Mouse (Mus musculus): ENCODE data around the gene Dlx5. TPM values are rescaled to one million over a fixed set of nuclear protein-coding genes. Genes with fewer than 3 reads are reported as not detected.

Gene Dlx5
- total and polyA plus RNA-seq, 3 experiments = not detected

GRCm38 (mm10) chr6:6877981-6878840 is 3.7 kb downstream of the Dlx5 start:
- DNase-seq (ENCODE audit: low read depth, low spot score) = no peak
- H3K27ac ChIP-seq (ENCODE audit: control insufficient read depth, low read depth, low read length) = no peak overlapping the region
- no peaks in the 10 kb centered on the region for H3K27me3 ChIP-seq (ENCODE audit: control insufficient read depth in 1 of 2, insufficient read depth in 2 of 2, low read length in 2 of 2)
- no peaks in the 10 kb centered on the region for H3K9me3 ChIP-seq (replicated peaks; ENCODE audit: insufficient read depth, low read length)
- H3K36me3 ChIP-seq (ENCODE audit: control insufficient read depth in 1 of 2, insufficient read depth in 2 of 2, low read length in 2 of 2) = no peaks in the 10 kb centered on the region
- no peak for TF ChIP-seq ZKSCAN1 (IDR thresholded peaks at IDR 0.05; ENCODE audit: low read depth, low read length)
- no peak for TF ChIP-seq RCOR1 (IDR thresholded peaks at IDR 0.05; ENCODE audit: low read depth, low read length)
- TF ChIP-seq UBTF (IDR thresholded peaks at IDR 0.05; ENCODE audit: borderline replicate concordance, insufficient read depth, low read depth, low read length) = no peak
- TF ChIP-seq SMC3 (IDR thresholded peaks at IDR 0.05; ENCODE audit: low read depth, low read length) = no peak
- no peak for TF ChIP-seq POLR2AphosphoS2 (IDR thresholded peaks at IDR 0.05; ENCODE audit: low read length)
- no peak for TF ChIP-seq NRF1 (IDR thresholded peaks at IDR 0.05; ENCODE audit: insufficient read depth, low read depth, low read length, poor library complexity, severe bottlenecking)
- no peak for TF ChIP-seq ZMIZ1 (IDR thresholded peaks at IDR 0.05; ENCODE audit: low read depth, low read length)
- TF ChIP-seq MYB (IDR thresholded peaks at IDR 0.05; ENCODE audit: low read depth, low read length) = no peak
- TF ChIP-seq MYC (IDR thresholded peaks at IDR 0.05; ENCODE audit: low read depth, low read length) = no peak
- no peak for TF ChIP-seq USF1 (IDR thresholded peaks at IDR 0.05; ENCODE audit: low read depth, low read length)
- no peak for TF ChIP-seq MAX (IDR thresholded peaks at IDR 0.05; ENCODE audit: low read length)
- TF ChIP-seq CTCF (IDR thresholded peaks at IDR 0.05 in 2 of 3, conservative IDR thresholded peaks at IDR 0.05 in 1 of 3; ENCODE audit: control insufficient read depth in 1 of 3, insufficient read depth in 1 of 3, low read depth in 2 of 3, low read length in 3 of 3, poor library complexity in 1 of 3, severe bottlenecking in 1 of 3) = no peak
- no peak for TF ChIP-seq RAD21 (IDR thresholded peaks at IDR 0.05; ENCODE audit: low read depth, low read length)
- H3K9ac ChIP-seq (ENCODE audit: control insufficient read depth, low read depth, low read length, poor library complexity, severe bottlenecking) = no peak overlapping the region
- no peaks in the 10 kb centered on the region for H3K79me2 ChIP-seq (ENCODE audit: control insufficient read depth, insufficient read depth, low read length, poor library complexity)
- no peaks in the 10 kb centered on the region for H3K4me1 ChIP-seq (ENCODE audit: control insufficient read depth in 1 of 2, insufficient read depth in 2 of 2, low read length in 2 of 2)
- no peak overlapping the region for H3K4me3 ChIP-seq (ENCODE audit: control insufficient read depth in 1 of 2, insufficient read depth in 1 of 2, low read depth in 2 of 2, low read length in 2 of 2)

- H3K4me1 ChIP-seq (ENCODE audit: control insufficient read depth in 1 of 2, insufficient read depth in 2 of 2, low read length in 2 of 2) = no peaks in the 10 kb centered on the region
- DNase-seq (ENCODE audit: low read depth, low spot score) = no peak
Measured at GRCm38 (mm10) chr6:6877346-6877910, 4.5 kb downstream of the Dlx5 start.

More at GRCm38 (mm10) chr6:6877346-6877910, 4.5 kb downstream of the Dlx5 start:
- H3K9me3 ChIP-seq (replicated peaks; ENCODE audit: insufficient read depth, low read length) = no peaks in the 10 kb centered on the region
- H3K36me3 ChIP-seq (ENCODE audit: control insufficient read depth in 1 of 2, insufficient read depth in 2 of 2, low read length in 2 of 2) = no peaks in the 10 kb centered on the region
- H3K27ac ChIP-seq (ENCODE audit: control insufficient read depth, low read depth, low read length) = no peak overlapping the region
- no peak overlapping the region for H3K9ac ChIP-seq (ENCODE audit: control insufficient read depth, low read depth, low read length, poor library complexity, severe bottlenecking)
- no peaks in the 10 kb centered on the region for H3K79me2 ChIP-seq (ENCODE audit: control insufficient read depth, insufficient read depth, low read length, poor library complexity)
- no peaks in the 10 kb centered on the region for H3K27me3 ChIP-seq (ENCODE audit: control insufficient read depth in 1 of 2, insufficient read depth in 2 of 2, low read length in 2 of 2)
- no peak overlapping the region for H3K4me3 ChIP-seq (ENCODE audit: control insufficient read depth in 1 of 2, insufficient read depth in 1 of 2, low read depth in 2 of 2, low read length in 2 of 2)
- TF ChIP-seq JUND (IDR thresholded peaks at IDR 0.05; ENCODE audit: low read depth, low read length) = no peak
- no peak for TF ChIP-seq POLR2A (IDR thresholded peaks at IDR 0.05; ENCODE audit: control insufficient read depth in 1 of 2, insufficient read depth in 1 of 2, low read depth in 1 of 2, low read length in 2 of 2, poor library complexity in 1 of 2)
- no peak for TF ChIP-seq MYB (IDR thresholded peaks at IDR 0.05; ENCODE audit: low read depth, low read length)
- no peak for TF ChIP-seq NELFE (IDR thresholded peaks at IDR 0.05; ENCODE audit: low read depth, low read length)
- TF ChIP-seq RAD21 (IDR thresholded peaks at IDR 0.05; ENCODE audit: low read depth, low read length) = no peak
- no peak for TF ChIP-seq MAX (IDR thresholded peaks at IDR 0.05; ENCODE audit: low read length)
- no peak for TF ChIP-seq HCFC1 (IDR thresholded peaks at IDR 0.05; ENCODE audit: low read depth, low read length)
- no peak for TF ChIP-seq ELF1 (IDR thresholded peaks at IDR 0.05; ENCODE audit: low read depth, low read length)
- no peak for TF ChIP-seq ETS1 (IDR thresholded peaks at IDR 0.05; ENCODE audit: low read depth, low read length)
- TF ChIP-seq USF1 (IDR thresholded peaks at IDR 0.05; ENCODE audit: low read depth, low read length) = no peak
- TF ChIP-seq CTCF (IDR thresholded peaks at IDR 0.05 in 2 of 3, conservative IDR thresholded peaks at IDR 0.05 in 1 of 3; ENCODE audit: control insufficient read depth in 1 of 3, insufficient read depth in 1 of 3, low read depth in 2 of 3, low read length in 3 of 3, poor library complexity in 1 of 3, severe bottlenecking in 1 of 3) = no peak
- no peak for TF ChIP-seq USF2 (IDR thresholded peaks at IDR 0.05; ENCODE audit: borderline replicate concordance in 1 of 2, insufficient read depth in 1 of 2, low read depth in 1 of 2, low read length in 2 of 2)
- TF ChIP-seq MYC (IDR thresholded peaks at IDR 0.05; ENCODE audit: low read depth, low read length) = no peak
- TF ChIP-seq UBTF (IDR thresholded peaks at IDR 0.05; ENCODE audit: borderline replicate concordance, insufficient read depth, low read depth, low read length) = no peak
- TF ChIP-seq KAT2A (conservative IDR thresholded peaks at IDR 0.05; ENCODE audit: low read depth, low read length) = no peak

Data from MEL (cell line).